Mouse (Mus musculus): ENCODE data around the gene Stk38. TPM values are rescaled to one million over a fixed set of nuclear protein-coding genes. Genes with fewer than 3 reads are reported as not detected.
A peak's percentile ranks its signal among the peaks of the same experiment; 100 is the strongest.

The Stk38 gene
- polyA plus RNA-seq, 1 experiment from 2014 or later, result 121 TPM

GRCm38 (mm10) chr17:29024047-29024892, 16.5 kb upstream of the Stk38 start:
- 56% methylated on average over 22 of the region's 22 CpGs for WGBS
- ATAC-seq (replicated peaks; ENCODE audit: insufficient number of reproducible peaks, low FRiP score, low TSS enrichment, low read depth), result no peak
- Histone ChIP-seq H3K27ac (replicated peaks; ENCODE audit: low read depth, low read length) (no peak overlapping the region), H3K27me3 (ENCODE audit: control insufficient read depth, insufficient read depth, low read length) (no peaks in the 10 kb centered on the region), H3K9ac (replicated peaks; ENCODE audit: low read length) (no peak overlapping the region), H3K9me3 (replicated peaks; ENCODE audit: control insufficient read depth, low read length) (no peaks in the 10 kb centered on the region), H3K4me2 (ENCODE audit: low read depth, low read length) (no peak overlapping the region), H3K36me3 (replicated peaks; ENCODE audit: control insufficient read depth, insufficient read depth, low read depth, low read length) (no peaks in the 10 kb centered on the region), H3K4me3 (ENCODE audit: low read depth, low read length) (no peak overlapping the region), H3K4me1 (ENCODE audit: control insufficient read depth, insufficient read depth, low read length) (no peaks in the 10 kb centered on the region)
- no peak for DNase-seq (ENCODE audit: low spot score)

- Histone ChIP-seq H3K4me2 (ENCODE audit: low read depth, low read length) (no peak overlapping the region), H3K36me3 (replicated peaks; ENCODE audit: control insufficient read depth, insufficient read depth, low read depth, low read length) (no peaks in the 10 kb centered on the region), H3K4me1 (ENCODE audit: control insufficient read depth, insufficient read depth, low read length) (no peaks in the 10 kb centered on the region), H3K4me3 (ENCODE audit: low read depth, low read length) (no peak overlapping the region), H3K9ac (replicated peaks; ENCODE audit: low read length) (no peak overlapping the region), H3K9me3 (replicated peaks; ENCODE audit: control insufficient read depth, low read length) (no peaks in the 10 kb centered on the region), H3K27me3 (ENCODE audit: control insufficient read depth, insufficient read depth, low read length) (no peaks in the 10 kb centered on the region), H3K27ac (replicated peaks; ENCODE audit: low read depth, low read length) (no peak overlapping the region)
- DNase-seq (ENCODE audit: low spot score) (no peak), ATAC-seq (replicated peaks; ENCODE audit: insufficient number of reproducible peaks, low FRiP score, low TSS enrichment, low read depth) (no peak)
- WGBS, result 93% methylated on average over 6 of the region's 6 CpGs
Measured at GRCm38 (mm10) chr17:29023346-29023745, 15.6 kb upstream of the Stk38 start.

GRCm38 (mm10) chr17:29022230-29022819, 14.5 kb upstream of the Stk38 start:
- DNase-seq (ENCODE audit: low spot score) (no peak), ATAC-seq (replicated peaks; ENCODE audit: insufficient number of reproducible peaks, low FRiP score, low TSS enrichment, low read depth) (no peak)
- no peaks in the 10 kb centered on the region for H3K27me3 ChIP-seq (ENCODE audit: control insufficient read depth, insufficient read depth, low read length)
- H3K27ac ChIP-seq (replicated peaks; ENCODE audit: low read depth, low read length), result no peak overlapping the region
- H3K9me3 ChIP-seq (replicated peaks; ENCODE audit: control insufficient read depth, low read length), result no peaks in the 10 kb centered on the region
- 22% methylated on average over 15 of the region's 15 CpGs for WGBS
- H3K4me3 ChIP-seq (ENCODE audit: low read depth, low read length), result no peak overlapping the region
- no peaks in the 10 kb centered on the region for H3K4me1 ChIP-seq (ENCODE audit: control insufficient read depth, insufficient read depth, low read length)
- no peak overlapping the region for H3K4me2 ChIP-seq (ENCODE audit: low read depth, low read length)
- no peak overlapping the region for H3K9ac ChIP-seq (replicated peaks; ENCODE audit: low read length)
- no peaks in the 10 kb centered on the region for H3K36me3 ChIP-seq (replicated peaks; ENCODE audit: control insufficient read depth, insufficient read depth, low read depth, low read length)

- Histone ChIP-seq H3K4me2 (ENCODE audit: low read depth, low read length) (no peak overlapping the region), H3K27ac (replicated peaks; ENCODE audit: low read depth, low read length) (no peak overlapping the region), H3K27me3 (ENCODE audit: control insufficient read depth, insufficient read depth, low read length) (no peaks in the 10 kb centered on the region), H3K4me3 (ENCODE audit: low read depth, low read length) (no peak overlapping the region), H3K9me3 (replicated peaks; ENCODE audit: control insufficient read depth, low read length) (no peaks in the 10 kb centered on the region), H3K9ac (replicated peaks; ENCODE audit: low read length) (no peak overlapping the region), H3K36me3 (replicated peaks; ENCODE audit: control insufficient read depth, insufficient read depth, low read depth, low read length) (no peaks in the 10 kb centered on the region), H3K4me1 (ENCODE audit: control insufficient read depth, insufficient read depth, low read length) (no peaks in the 10 kb centered on the region)
- ATAC-seq (replicated peaks; ENCODE audit: insufficient number of reproducible peaks, low FRiP score, low TSS enrichment, low read depth) (no peak), DNase-seq (ENCODE audit: low spot score) (no peak)
Measured at GRCm38 (mm10) chr17:29020444-29020843, 12.6 kb upstream of the Stk38 start.

- WGBS, result 69% methylated on average over 7 of the region's 7 CpGs
- DNase-seq (ENCODE audit: low spot score) (no peak), ATAC-seq (replicated peaks; ENCODE audit: insufficient number of reproducible peaks, low FRiP score, low TSS enrichment, low read depth) (no peak)
- H3K4me1 ChIP-seq (ENCODE audit: control insufficient read depth, insufficient read depth, low read length), result no peaks in the 10 kb centered on the region
- no peak overlapping the region for H3K9ac ChIP-seq (replicated peaks; ENCODE audit: low read length)
- H3K4me3 ChIP-seq (ENCODE audit: low read depth, low read length), result no peak overlapping the region
- H3K27me3 ChIP-seq (ENCODE audit: control insufficient read depth, insufficient read depth, low read length), result no peaks in the 10 kb centered on the region
- H3K9me3 ChIP-seq (replicated peaks; ENCODE audit: control insufficient read depth, low read length), result no peaks in the 10 kb centered on the region
- H3K27ac ChIP-seq (replicated peaks; ENCODE audit: low read depth, low read length), result no peak overlapping the region
- no peaks in the 10 kb centered on the region for H3K36me3 ChIP-seq (replicated peaks; ENCODE audit: control insufficient read depth, insufficient read depth, low read depth, low read length)
- no peak overlapping the region for H3K4me2 ChIP-seq (ENCODE audit: low read depth, low read length)
Measured at GRCm38 (mm10) chr17:29019391-29019790, 11.6 kb upstream of the Stk38 start.

GRCm38 (mm10) chr17:29018292-29018984, 10.6 kb upstream of the Stk38 start:
- H3K27ac ChIP-seq (replicated peaks; ENCODE audit: low read depth, low read length), result no peak overlapping the region
- no peaks in the 10 kb centered on the region for H3K9me3 ChIP-seq (replicated peaks; ENCODE audit: control insufficient read depth, low read length)
- no peaks in the 10 kb centered on the region for H3K27me3 ChIP-seq (ENCODE audit: control insufficient read depth, insufficient read depth, low read length)
- no peak overlapping the region for H3K9ac ChIP-seq (replicated peaks; ENCODE audit: low read length)
- no peak overlapping the region for H3K4me2 ChIP-seq (ENCODE audit: low read depth, low read length)
- WGBS, result 35% methylated on average over 11 of the region's 11 CpGs
- H3K4me3 ChIP-seq (ENCODE audit: low read depth, low read length), result no peak overlapping the region
- ATAC-seq (replicated peaks; ENCODE audit: insufficient number of reproducible peaks, low FRiP score, low TSS enrichment, low read depth) (no peak), DNase-seq (ENCODE audit: low spot score) (peak; percentile 71)
- no peaks in the 10 kb centered on the region for H3K4me1 ChIP-seq (ENCODE audit: control insufficient read depth, insufficient read depth, low read length)
- no peaks in the 10 kb centered on the region for H3K36me3 ChIP-seq (replicated peaks; ENCODE audit: control insufficient read depth, insufficient read depth, low read depth, low read length)

- Histone ChIP-seq H3K27me3 (ENCODE audit: control insufficient read depth, insufficient read depth, low read length) (no peaks in the 10 kb centered on the region), H3K4me2 (ENCODE audit: low read depth, low read length) (no peak overlapping the region), H3K36me3 (replicated peaks; ENCODE audit: control insufficient read depth, insufficient read depth, low read depth, low read length) (no peaks in the 10 kb centered on the region), H3K4me3 (ENCODE audit: low read depth, low read length) (no peak overlapping the region), H3K4me1 (ENCODE audit: control insufficient read depth, insufficient read depth, low read length) (no peaks in the 10 kb centered on the region), H3K9ac (replicated peaks; ENCODE audit: low read length) (no peak overlapping the region), H3K27ac (replicated peaks; ENCODE audit: low read depth, low read length) (no peak overlapping the region), H3K9me3 (replicated peaks; ENCODE audit: control insufficient read depth, low read length) (no peaks in the 10 kb centered on the region)
- ATAC-seq (replicated peaks; ENCODE audit: insufficient number of reproducible peaks, low FRiP score, low TSS enrichment, low read depth) (no peak), DNase-seq (ENCODE audit: low spot score) (no peak)
- 80% methylated on average over 4 of the region's 4 CpGs for WGBS
Measured at GRCm38 (mm10) chr17:29016705-29017104, 8.9 kb upstream of the Stk38 start.

- WGBS, result 26% methylated on average over 2 of the region's 2 CpGs
- no peaks in the 10 kb centered on the region for H3K36me3 ChIP-seq (replicated peaks; ENCODE audit: control insufficient read depth, insufficient read depth, low read depth, low read length)
- no peak overlapping the region for H3K4me2 ChIP-seq (ENCODE audit: low read depth, low read length)
- H3K9me3 ChIP-seq (replicated peaks; ENCODE audit: control insufficient read depth, low read length), result no peaks in the 10 kb centered on the region
- no peak overlapping the region for H3K27ac ChIP-seq (replicated peaks; ENCODE audit: low read depth, low read length)
- DNase-seq (ENCODE audit: low spot score) (peak; percentile 62), ATAC-seq (replicated peaks; ENCODE audit: insufficient number of reproducible peaks, low FRiP score, low TSS enrichment, low read depth) (no peak)
- H3K4me1 ChIP-seq (ENCODE audit: control insufficient read depth, insufficient read depth, low read length), result no peaks in the 10 kb centered on the region
- H3K27me3 ChIP-seq (ENCODE audit: control insufficient read depth, insufficient read depth, low read length), result no peaks in the 10 kb centered on the region
- H3K9ac ChIP-seq (replicated peaks; ENCODE audit: low read length), result no peak overlapping the region
- H3K4me3 ChIP-seq (ENCODE audit: low read depth, low read length), result no peak overlapping the region
Measured at GRCm38 (mm10) chr17:29015638-29016037, 7.8 kb upstream of the Stk38 start.

All from embryonic facial prominence, embryonic 11.5 days (tissue).